Mouse (Mus musculus) megakaryocyte, embryonic 14.5 days (primary cell): ENCODE data around the gene Prr19.

ENCODE experiments used
- FLI1 ChIP-seq: IDR thresholded peaks from 2 replicates; pipeline ENCODE4 v1.6.1; 2012; ENCODE audit warnings: low read length, inconsistent platforms, mixed read lengths
- GATA1 ChIP-seq: IDR thresholded peaks from 3 replicates; pipeline ENCODE4 v1.6.1; 2012; ENCODE audit warnings: mixed read lengths, low read length, inconsistent platforms, borderline replicate concordance

DNA sequence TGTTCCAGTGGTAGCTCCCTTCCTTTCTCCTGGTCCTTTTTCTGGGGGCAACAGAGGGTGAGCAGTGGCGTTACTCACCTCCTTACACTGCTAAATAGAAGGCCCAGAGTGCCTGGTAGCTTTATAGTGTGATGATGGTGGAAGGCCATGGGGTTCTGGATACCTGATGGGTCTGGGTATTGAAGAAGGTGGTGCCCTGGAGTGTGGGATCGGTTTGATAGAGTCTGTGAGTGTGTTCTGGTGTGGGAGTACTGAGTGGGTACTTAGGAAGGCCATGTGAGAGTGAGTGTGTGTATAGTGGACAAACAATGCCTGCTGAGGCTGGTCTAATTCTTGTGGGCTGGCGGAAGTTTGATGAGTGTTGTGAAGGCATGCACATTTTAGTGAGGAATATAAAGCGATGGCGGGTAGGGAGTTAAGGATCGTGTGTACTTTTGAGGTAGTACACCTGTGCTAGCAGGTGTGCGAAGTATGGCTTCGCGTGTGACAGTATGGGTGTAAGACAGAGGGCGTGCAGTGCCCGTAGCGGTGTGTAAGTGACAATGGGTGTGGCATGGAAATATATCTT is 20.0 kb upstream of the Prr19 start:
- TF ChIP-seq GATA1 (no peak), FLI1 (no peak)
